Mouse (Mus musculus): ENCODE data around the gene Krt76. TPM values are rescaled to one million over a fixed set of nuclear protein-coding genes. Genes with fewer than 3 reads are reported as not detected.

Krt76 gene
- not detected in 2 replicates for polyA plus RNA-seq (2014; fragmentation: Nextera tagmentation; extraction: Ambion mirVana)

GRCm38 (mm10) chr15:101892820-101893219, at the start of gene Krt76:
Gene Krt76 (minus strand): TSS chr15:101892920.
- Histone ChIP-seq H3K27me3 (ENCODE audit: control insufficient read depth, insufficient read depth, low read length) (no peaks in the 10 kb centered on the region), H3K36me3 (ENCODE audit: control insufficient read depth, insufficient read depth, low read length) (no peaks in the 10 kb centered on the region), H3K27ac (replicated peaks; ENCODE audit: low read depth, low read length) (no peak within 1 kb of the TSS), H3K4me2 (ENCODE audit: low read length) (no peak within 1 kb of the TSS), H3K9me3 (ENCODE audit: control insufficient read depth, low read length) (no peaks in the 10 kb centered on the region), H3K4me1 (ENCODE audit: control insufficient read depth, insufficient read depth, low read length) (no peaks in the 10 kb centered on the region), H3K9ac (replicated peaks; ENCODE audit: low read length) (no peak within 1 kb of the TSS), H3K4me3 (replicated peaks; ENCODE audit: low read depth, low read length) (no peak within 1 kb of the TSS)
- DNase-seq = no peak
- WGBS = 58% methylated on average over 4 of the region's 4 CpGs
- ATAC-seq (ENCODE audit: low FRiP score, low TSS enrichment) = no peak

- no peak for DNase-seq
- WGBS = 74% methylated on average over 8 of the region's 8 CpGs
- H3K4me2 ChIP-seq (ENCODE audit: low read length) = no peak overlapping the region
Observed at GRCm38 (mm10) chr15:101941948-101942347, 49.2 kb upstream of the Krt76 start.

GRCm38 (mm10) chr15:101940274-101940829, 47.6 kb upstream of the Krt76 start, which contains the start of gene Krt79:
Gene Krt79 (minus strand): TSS chr15:101940324.
- no peak within 1 kb of the TSS for H3K9ac ChIP-seq (replicated peaks; ENCODE audit: low read length)
- H3K4me1 ChIP-seq (ENCODE audit: control insufficient read depth, insufficient read depth, low read length) = no peaks in the 10 kb centered on the region
- no peak within 1 kb of the TSS for H3K4me2 ChIP-seq (ENCODE audit: low read length)
- no peak within 1 kb of the TSS for H3K4me3 ChIP-seq (replicated peaks; ENCODE audit: low read depth, low read length)
- 75% methylated on average over 6 of the region's 6 CpGs for WGBS
- H3K9me3 ChIP-seq (ENCODE audit: control insufficient read depth, low read length) = no peaks in the 10 kb centered on the region
- no peak within 1 kb of the TSS for H3K27ac ChIP-seq (replicated peaks; ENCODE audit: low read depth, low read length)
- no peak for ATAC-seq (ENCODE audit: low FRiP score, low TSS enrichment)
- H3K27me3 ChIP-seq (ENCODE audit: control insufficient read depth, insufficient read depth, low read length) = no peaks in the 10 kb centered on the region
- no peaks in the 10 kb centered on the region for H3K36me3 ChIP-seq (ENCODE audit: control insufficient read depth, insufficient read depth, low read length)
- no peak for DNase-seq

More at GRCm38 (mm10) chr15:101941948-101942347, 49.2 kb upstream of the Krt76 start:
- Histone ChIP-seq H3K27me3 (ENCODE audit: control insufficient read depth, insufficient read depth, low read length) (no peaks in the 10 kb centered on the region), H3K4me1 (ENCODE audit: control insufficient read depth, insufficient read depth, low read length) (no peaks in the 10 kb centered on the region), H3K9me3 (ENCODE audit: control insufficient read depth, low read length) (no peaks in the 10 kb centered on the region), H3K27ac (replicated peaks; ENCODE audit: low read depth, low read length) (no peak overlapping the region), H3K4me3 (replicated peaks; ENCODE audit: low read depth, low read length) (no peak overlapping the region), H3K9ac (replicated peaks; ENCODE audit: low read length) (no peak overlapping the region), H3K36me3 (ENCODE audit: control insufficient read depth, insufficient read depth, low read length) (no peaks in the 10 kb centered on the region)
- ATAC-seq (ENCODE audit: low FRiP score, low TSS enrichment) = no peak

- H3K27me3 ChIP-seq (ENCODE audit: control insufficient read depth, insufficient read depth, low read length) = no peaks in the 10 kb centered on the region
- H3K4me2 ChIP-seq (ENCODE audit: low read length) = no peak overlapping the region
- no peaks in the 10 kb centered on the region for H3K9me3 ChIP-seq (ENCODE audit: control insufficient read depth, low read length)
- H3K36me3 ChIP-seq (ENCODE audit: control insufficient read depth, insufficient read depth, low read length) = no peaks in the 10 kb centered on the region
- WGBS = 88% methylated on average over 9 of the region's 9 CpGs
- no peak overlapping the region for H3K9ac ChIP-seq (replicated peaks; ENCODE audit: low read length)
- no peaks in the 10 kb centered on the region for H3K4me1 ChIP-seq (ENCODE audit: control insufficient read depth, insufficient read depth, low read length)
- ATAC-seq (ENCODE audit: low FRiP score, low TSS enrichment) (no peak), DNase-seq (no peak)
- H3K4me3 ChIP-seq (replicated peaks; ENCODE audit: low read depth, low read length) = no peak overlapping the region
- no peak overlapping the region for H3K27ac ChIP-seq (replicated peaks; ENCODE audit: low read depth, low read length)
Observed at GRCm38 (mm10) chr15:101938600-101939308, 46.0 kb upstream of the Krt76 start.

GRCm38 (mm10) chr15:101933024-101933423, 40.3 kb upstream of the Krt76 start:
- Histone ChIP-seq H3K4me1 (ENCODE audit: control insufficient read depth, insufficient read depth, low read length) (peaks cover 7% of the 10 kb centered on the region; the same call in 1 of the 2 replicates), H3K4me3 (replicated peaks; ENCODE audit: low read depth, low read length) (no peak overlapping the region), H3K27ac (replicated peaks; ENCODE audit: low read depth, low read length) (no peak overlapping the region), H3K9ac (replicated peaks; ENCODE audit: low read length) (no peak overlapping the region), H3K36me3 (ENCODE audit: control insufficient read depth, insufficient read depth, low read length) (no peaks in the 10 kb centered on the region), H3K4me2 (ENCODE audit: low read length) (no peak overlapping the region), H3K9me3 (ENCODE audit: control insufficient read depth, low read length) (no peaks in the 10 kb centered on the region), H3K27me3 (ENCODE audit: control insufficient read depth, insufficient read depth, low read length) (no peaks in the 10 kb centered on the region)
- WGBS = 82% methylated on average over 6 of the region's 6 CpGs
- DNase-seq = no peak
- no peak for ATAC-seq (ENCODE audit: low FRiP score, low TSS enrichment)

GRCm38 (mm10) chr15:101929666-101930065, 36.9 kb upstream of the Krt76 start:
- 0 out of 2 replicates have a peak overlapping the region, but pooled peaks have one; percentile 6 for H3K9ac ChIP-seq (replicated peaks; ENCODE audit: low read length)
- no peaks in the 10 kb centered on the region for H3K27me3 ChIP-seq (ENCODE audit: control insufficient read depth, insufficient read depth, low read length)
- 5% methylated on average over 17 of the region's 17 CpGs for WGBS
- H3K36me3 ChIP-seq (ENCODE audit: control insufficient read depth, insufficient read depth, low read length) = no peaks in the 10 kb centered on the region
- H3K4me3 ChIP-seq (replicated peaks; ENCODE audit: low read depth, low read length) = 0 out of 2 replicates have a peak overlapping the region, but pooled peaks have one; percentile 7
- H3K9me3 ChIP-seq (ENCODE audit: control insufficient read depth, low read length) = no peaks in the 10 kb centered on the region
- ATAC-seq (ENCODE audit: low FRiP score, low TSS enrichment) (no peak), DNase-seq (peak; percentile 17)
- H3K27ac ChIP-seq (replicated peaks; ENCODE audit: low read depth, low read length) = no peak overlapping the region
- H3K4me1 ChIP-seq (ENCODE audit: control insufficient read depth, insufficient read depth, low read length) = peaks cover 7% of the 10 kb centered on the region; the same call in 1 of the 2 replicates
- H3K4me2 ChIP-seq (ENCODE audit: low read length) = peak overlapping the region; percentile 36

GRCm38 (mm10) chr15:101929087-101929486, 36.4 kb upstream of the Krt76 start:
- no peak for ATAC-seq (ENCODE audit: low FRiP score, low TSS enrichment)
- WGBS = 23% methylated on average over 9 of the region's 9 CpGs
- no peak overlapping the region for H3K27ac ChIP-seq (replicated peaks; ENCODE audit: low read depth, low read length)
- no peak overlapping the region for H3K4me2 ChIP-seq (ENCODE audit: low read length)
- H3K27me3 ChIP-seq (ENCODE audit: control insufficient read depth, insufficient read depth, low read length) = no peaks in the 10 kb centered on the region
- H3K4me3 ChIP-seq (replicated peaks; ENCODE audit: low read depth, low read length) = no peak overlapping the region
- H3K36me3 ChIP-seq (ENCODE audit: control insufficient read depth, insufficient read depth, low read length) = no peaks in the 10 kb centered on the region
- no peak for DNase-seq
- H3K9me3 ChIP-seq (ENCODE audit: control insufficient read depth, low read length) = no peaks in the 10 kb centered on the region
- peaks cover 7% of the 10 kb centered on the region; the same call in 1 of the 2 replicates for H3K4me1 ChIP-seq (ENCODE audit: control insufficient read depth, insufficient read depth, low read length)
- H3K9ac ChIP-seq (replicated peaks; ENCODE audit: low read length) = no peak overlapping the region

GRCm38 (mm10) chr15:101927340-101928080, 34.8 kb upstream of the Krt76 start:
- no peak overlapping the region for H3K9ac ChIP-seq (replicated peaks; ENCODE audit: low read length)
- H3K4me2 ChIP-seq (ENCODE audit: low read length) = no peak overlapping the region
- ATAC-seq (ENCODE audit: low FRiP score, low TSS enrichment) = no peak
- DNase-seq = no peak
- 62% methylated on average over 12 of the region's 12 CpGs for WGBS
- no peak overlapping the region for H3K4me3 ChIP-seq (replicated peaks; ENCODE audit: low read depth, low read length)
- H3K36me3 ChIP-seq (ENCODE audit: control insufficient read depth, insufficient read depth, low read length) = no peaks in the 10 kb centered on the region
- no peak overlapping the region for H3K27ac ChIP-seq (replicated peaks; ENCODE audit: low read depth, low read length)
- H3K9me3 ChIP-seq (ENCODE audit: control insufficient read depth, low read length) = no peaks in the 10 kb centered on the region
- H3K27me3 ChIP-seq (ENCODE audit: control insufficient read depth, insufficient read depth, low read length) = no peaks in the 10 kb centered on the region
- H3K4me1 ChIP-seq (ENCODE audit: control insufficient read depth, insufficient read depth, low read length) = peaks cover 7% of the 10 kb centered on the region; the same call in 1 of the 2 replicates

Data from midbrain, embryonic 14.5 days (tissue).